Mouse (Mus musculus) hindbrain, embryonic 14.5 days (tissue): ENCODE data around the gene Prss40. TPM values are rescaled to one million over a fixed set of nuclear protein-coding genes. Genes with fewer than 3 reads are reported as not detected.

Experiments
- ATAC-seq: fragments of 200-750 bp; cut with Nextera tagmentation; 2 replicates; pipeline ENCODE4 v1.8.0; 2017; ENCODE audit warnings: moderate number of reproducible peaks, mild to moderate bottlenecking, moderate TSS enrichment, moderate library complexity; ENCODE audit not compliant: low FRiP score
- DNase-seq: peaks from one replicate; pipeline ENCODE4 v3.0.0-alpha.2; 2015; ENCODE audit warnings: low spot score
- H3K27ac ChIP-seq: fragments of 300-500 bp; sonication (generic); 2 replicates; pipeline ENCODE4 v1.5.1; 2014; ENCODE audit warnings: mild to moderate bottlenecking, moderate library complexity
- H3K27me3 ChIP-seq: fragments of 300-500 bp; sonication (generic); 2 replicates; pipeline ENCODE4 v1.6.1; 2014; ENCODE audit warnings: mild to moderate bottlenecking, low read length, mixed read lengths; ENCODE audit not compliant: control insufficient read depth, insufficient read depth
- H3K36me3 ChIP-seq: fragments of 300-500 bp; sonication (generic); replicated peaks from 2 replicates; pipeline ENCODE4 v1.6.1; 2014; ENCODE audit not compliant: control insufficient read depth, insufficient read depth
- H3K4me1 ChIP-seq: fragments of 300-500 bp; sonication (generic); replicated peaks from 2 replicates; pipeline ENCODE4 v1.6.1; 2014; ENCODE audit warnings: antibody characterized with exemption, low read length, mixed read lengths; ENCODE audit not compliant: control insufficient read depth, insufficient read depth
- H3K4me2 ChIP-seq: fragments of 300-500 bp; sonication (generic); replicated peaks from 2 replicates; pipeline ENCODE4 v1.6.1; 2014; ENCODE audit warnings: mild to moderate bottlenecking, moderate library complexity
- H3K4me3 ChIP-seq: fragments of 300-500 bp; sonication (generic); replicated peaks from 2 replicates; pipeline ENCODE4 v1.5.1; 2014; ENCODE audit warnings: mild to moderate bottlenecking, low read length
- H3K9ac ChIP-seq: fragments of 300-500 bp; sonication (generic); 2 replicates; pipeline ENCODE4 v1.6.1; 2014
- H3K9me3 ChIP-seq: fragments of 300-500 bp; sonication (generic); 2 replicates; pipeline ENCODE4 v1.6.1; 2016; ENCODE audit warnings: low read length; ENCODE audit not compliant: control insufficient read depth
- WGBS: fragments of 180-500 bp; shearing (Covaris S2); extraction: QIAGEN DNeasy Blood & Tissue Kit; methylation state at CpG from one replicate; pipeline ENCODE4 v1.1.7; 2014; 5-methylcytosine and 5-hydroxymethylcytosine counted together
- polyA plus RNA-seq: library from polyadenylated mRNA; unstranded; fragments of >200 nt; fragmentation: Nextera tagmentation; extraction: Ambion mirVana; gene quantifications from 2 replicates; pipeline ENCODE4 v1.2.1, GENCODE M21; 2014

Prss40 gene
- polyA plus RNA-seq = not detected in 2 replicates

DNA sequence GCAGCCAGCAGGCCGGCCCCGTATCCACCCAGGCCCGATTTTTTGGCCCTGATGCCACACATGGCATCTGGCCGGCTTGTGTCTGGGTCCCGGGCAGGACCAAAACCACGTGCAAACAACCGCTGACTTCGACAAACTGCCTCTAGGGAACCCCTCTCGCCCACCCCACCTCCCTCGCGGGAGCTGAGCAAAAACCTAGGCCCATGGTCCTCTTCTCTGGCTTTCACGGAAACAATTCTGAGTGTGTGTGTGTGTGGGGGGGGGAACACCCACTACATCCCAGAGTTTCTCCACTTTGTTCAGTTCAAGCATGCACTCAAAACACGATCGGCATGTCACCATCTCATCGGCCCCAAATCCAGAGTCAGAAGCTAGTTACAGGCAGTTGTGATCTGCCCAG, at the start of gene Prss40:
Prss40 (minus strand) TSS at position 101 of the 400 bp plus-strand sequence.
- Histone ChIP-seq H3K4me1 (no peaks in the 10 kb centered on the region), H3K36me3 (no peaks in the 10 kb centered on the region), H3K27ac (no peak within 1 kb of the TSS), H3K9ac (no peak within 1 kb of the TSS), H3K4me2 (no peak within 1 kb of the TSS), H3K9me3 (no peaks in the 10 kb centered on the region), H3K4me3 (no peak within 1 kb of the TSS), H3K27me3 (no peaks in the 10 kb centered on the region)
- no peak for ATAC-seq
- DNase-seq = no peak
- 88% methylated on average over 15 of the region's 15 CpGs for WGBS

DNA sequence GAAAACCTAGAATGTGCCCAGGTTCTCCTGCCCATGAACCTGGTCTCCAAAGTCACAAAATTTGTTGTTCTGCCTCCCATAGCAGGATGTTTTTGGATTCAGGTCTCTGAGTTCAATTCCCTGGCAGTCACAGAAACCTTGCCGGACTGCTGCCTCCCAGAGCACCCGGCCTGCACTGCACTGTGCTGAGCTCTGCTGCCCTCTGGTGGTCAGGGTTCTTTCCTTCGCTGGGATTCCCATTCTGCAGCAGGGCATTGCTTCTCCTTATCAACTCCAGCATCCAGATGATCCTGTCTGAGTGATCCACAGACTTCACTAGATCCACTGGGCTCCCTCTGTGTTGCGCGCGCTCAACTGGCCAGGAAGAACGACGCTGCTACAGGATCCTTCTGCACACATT, 41.6 kb upstream of the Prss40 start:
- DNase-seq (peak; percentile 88), ATAC-seq (peak; percentile 84; the same call in 1 of the 2 replicates)
- WGBS = 12% methylated on average over 8 of the region's 8 CpGs
- no peak overlapping the region for H3K9ac ChIP-seq
- H3K4me2 ChIP-seq = no peak overlapping the region
- no peak overlapping the region for H3K4me3 ChIP-seq
- no peaks in the 10 kb centered on the region for H3K9me3 ChIP-seq
- H3K36me3 ChIP-seq = no peaks in the 10 kb centered on the region
- no peaks in the 10 kb centered on the region for H3K27me3 ChIP-seq
- H3K27ac ChIP-seq = no peak overlapping the region
- no peaks in the 10 kb centered on the region for H3K4me1 ChIP-seq

DNA sequence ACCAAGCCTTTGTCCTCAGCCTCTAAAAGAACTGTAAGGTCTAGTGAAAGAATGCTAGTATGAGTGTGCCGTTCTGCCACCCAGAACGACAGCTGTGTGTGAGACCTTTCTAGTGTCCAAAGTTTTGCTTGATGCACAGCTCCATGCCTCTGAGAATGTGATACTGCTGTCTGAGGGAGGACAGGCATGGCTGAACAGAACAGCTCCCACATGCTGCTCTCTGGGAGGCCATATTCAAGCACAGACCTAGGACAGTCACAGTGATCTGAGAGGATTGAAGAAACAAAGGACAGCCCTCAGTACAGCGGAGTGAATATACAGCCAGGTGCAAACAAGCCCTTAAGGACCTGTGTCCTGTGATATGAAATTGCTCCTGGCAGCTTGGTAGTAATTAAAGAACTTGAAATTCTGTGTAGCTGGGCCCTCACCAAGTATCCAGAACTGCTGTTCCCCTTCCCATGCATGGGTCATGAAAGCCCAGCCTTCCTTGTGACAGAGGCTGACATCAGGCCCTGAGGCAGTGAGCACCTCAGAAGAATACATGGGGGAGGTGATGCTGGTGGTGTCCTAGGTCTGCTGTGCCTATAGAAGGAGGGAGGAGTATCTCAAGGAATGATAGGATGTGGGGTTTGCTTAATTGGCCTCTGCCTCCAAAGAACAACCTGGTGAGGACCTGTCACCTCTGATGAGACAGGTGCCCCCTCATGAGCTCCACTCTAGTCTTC, 40.7 kb upstream of the Prss40 start:
- Histone ChIP-seq H3K27me3 (no peaks in the 10 kb centered on the region), H3K9ac (no peak overlapping the region), H3K4me3 (no peak overlapping the region), H3K4me2 (no peak overlapping the region), H3K4me1 (no peaks in the 10 kb centered on the region), H3K9me3 (no peaks in the 10 kb centered on the region), H3K27ac (no peak overlapping the region), H3K36me3 (no peaks in the 10 kb centered on the region; the same call in 1 of the 2 replicates)
- 84% methylated on average over 3 of the region's 3 CpGs for WGBS
- DNase-seq (no peak), ATAC-seq (no peak)

DNA sequence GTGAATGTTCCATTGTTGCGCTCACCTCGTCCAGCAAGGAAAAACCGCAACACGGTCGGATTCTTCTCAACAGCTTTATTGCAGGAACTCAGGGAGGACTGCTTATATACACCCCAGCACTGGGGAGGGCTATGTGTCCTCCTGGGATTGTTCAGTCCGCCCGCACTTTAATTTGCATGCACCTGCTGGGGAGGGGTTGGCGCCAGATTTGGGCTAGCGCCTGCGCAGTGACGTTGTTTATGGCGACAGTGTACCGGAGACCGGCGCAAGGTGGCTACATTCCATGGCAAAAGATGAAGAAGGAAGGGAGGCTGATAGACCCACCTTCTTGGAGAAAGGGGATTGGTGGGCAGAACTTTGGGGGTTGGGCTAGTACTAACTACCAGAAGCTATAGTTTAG, 39.3 kb upstream of the Prss40 start:
- 0 out of 2 replicates have a peak, but pooled peaks cover 6% of the 10 kb centered on the region for H3K9me3 ChIP-seq
- DNase-seq (no peak), ATAC-seq (no peak)
- no peak overlapping the region for H3K4me3 ChIP-seq
- no peak overlapping the region for H3K9ac ChIP-seq
- H3K27ac ChIP-seq = no peak overlapping the region
- H3K27me3 ChIP-seq = no peaks in the 10 kb centered on the region
- 72% methylated on average over 15 of the region's 15 CpGs for WGBS
- H3K36me3 ChIP-seq = peaks cover 13% of the 10 kb centered on the region
- H3K4me1 ChIP-seq = no peaks in the 10 kb centered on the region
- H3K4me2 ChIP-seq = no peak overlapping the region

DNA sequence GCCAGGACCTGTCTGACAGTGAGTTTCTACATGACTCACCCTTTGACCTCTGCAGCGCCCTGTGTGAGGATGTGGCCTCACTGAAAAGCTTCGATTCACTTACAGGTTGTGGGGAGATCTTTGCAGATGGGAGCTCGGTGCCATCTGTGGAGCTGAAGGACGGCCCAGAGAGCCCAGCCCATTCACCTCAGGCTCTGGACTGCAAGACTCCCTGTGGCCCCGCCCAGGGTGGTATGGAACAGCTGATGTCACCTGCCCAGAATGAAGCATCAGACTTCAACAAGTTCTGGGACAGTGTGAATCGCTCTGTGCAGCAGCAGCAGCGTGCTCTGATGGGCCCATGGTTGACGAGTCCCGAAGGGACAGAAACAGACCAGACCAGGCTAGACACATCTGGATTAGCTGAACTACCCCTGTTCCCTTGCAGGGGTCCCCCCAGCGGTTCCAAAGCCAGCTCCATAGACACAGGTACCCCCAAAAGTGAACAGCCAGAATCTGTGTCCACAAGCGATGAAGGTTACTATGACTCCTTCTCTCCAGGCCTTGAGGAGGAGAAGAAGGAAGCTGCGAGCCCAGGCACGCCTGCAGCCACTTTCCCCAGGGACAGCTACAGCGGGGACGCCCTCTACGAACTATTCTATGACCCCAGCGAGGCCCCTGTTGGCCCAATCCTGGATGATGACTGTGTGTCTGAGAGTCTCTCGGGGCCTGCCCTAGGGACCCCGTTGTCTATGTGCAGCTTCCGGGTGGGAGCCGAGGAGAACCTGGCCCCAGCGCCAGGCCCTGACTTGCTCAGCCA, 26.8 kb upstream of the Prss40 start:
- H3K4me1 ChIP-seq = peaks cover 10% of the 10 kb centered on the region
- no peak overlapping the region for H3K27ac ChIP-seq
- H3K36me3 ChIP-seq = peaks cover 58% of the 10 kb centered on the region
- peaks cover 3% of the 10 kb centered on the region; the same call in 1 of the 2 replicates for H3K27me3 ChIP-seq
- DNase-seq (no peak), ATAC-seq (no peak)
- no peak overlapping the region for H3K4me3 ChIP-seq
- H3K4me2 ChIP-seq = no peak overlapping the region
- 86% methylated on average over 22 of the region's 22 CpGs for WGBS
- no peaks in the 10 kb centered on the region for H3K9me3 ChIP-seq
- H3K9ac ChIP-seq = no peak overlapping the region

DNA sequence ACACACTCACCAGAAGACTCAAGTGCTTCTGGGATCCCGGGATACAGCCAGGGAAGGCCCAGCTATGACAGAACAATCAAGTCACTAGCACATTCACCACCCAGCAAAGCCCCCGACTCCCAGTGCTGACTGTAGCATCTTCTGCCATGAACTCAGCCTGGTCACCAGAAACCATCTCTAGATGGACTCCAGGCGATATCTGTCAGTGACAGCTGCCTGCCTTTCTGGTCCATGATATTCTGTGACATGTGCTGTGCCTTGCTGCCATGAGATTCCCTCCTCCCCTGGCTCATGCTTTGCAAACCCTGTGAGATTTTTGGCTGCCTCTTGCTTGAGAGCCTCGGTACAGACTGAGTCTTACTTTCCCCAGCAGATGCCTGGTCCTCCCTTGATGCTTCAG, 24.0 kb upstream of the Prss40 start:
- Histone ChIP-seq H3K36me3 (peaks cover 37% of the 10 kb centered on the region), H3K4me1 (peaks cover 32% of the 10 kb centered on the region), H3K27me3 (peaks cover 6% of the 10 kb centered on the region; the same call in 1 of the 2 replicates), H3K4me2 (no peak overlapping the region), H3K27ac (no peak overlapping the region), H3K9ac (no peak overlapping the region), H3K9me3 (no peaks in the 10 kb centered on the region), H3K4me3 (no peak overlapping the region)
- 78% methylated on average over 4 of the region's 4 CpGs for WGBS
- DNase-seq (no peak), ATAC-seq (no peak)

DNA sequence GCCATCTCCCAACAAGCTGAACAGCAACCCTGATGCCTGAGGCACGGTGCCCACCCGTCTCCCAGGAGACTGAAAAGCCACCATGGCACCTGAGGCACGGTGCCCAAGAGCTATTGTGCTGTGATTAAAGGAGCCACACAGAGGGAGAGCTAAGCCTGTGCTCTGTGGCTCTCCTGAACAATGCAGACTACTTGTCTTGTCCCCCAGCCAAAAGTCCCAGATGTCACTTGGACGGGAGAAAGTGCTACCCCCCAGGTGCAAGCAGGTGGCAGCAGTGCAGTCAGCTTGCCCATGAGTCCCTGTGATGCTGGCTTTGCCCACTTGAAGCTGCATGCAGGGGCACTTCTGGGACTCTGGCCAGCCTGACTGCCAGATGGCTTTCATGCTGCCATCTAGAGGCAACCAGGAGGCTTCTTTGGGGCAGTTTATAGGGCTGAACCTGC, 23.1 kb upstream of the Prss40 start:
- H3K4me1 ChIP-seq = peaks cover 32% of the 10 kb centered on the region
- no peak overlapping the region for H3K4me2 ChIP-seq
- H3K27ac ChIP-seq = no peak overlapping the region
- no peak overlapping the region for H3K4me3 ChIP-seq
- ATAC-seq = peak; percentile 83
- whole genome bisulfite sequencing = 8% methylated on average over 4 of the region's 4 CpGs
- H3K9ac ChIP-seq = no peak overlapping the region
- H3K36me3 ChIP-seq = peaks cover 28% of the 10 kb centered on the region
- peak; percentile 79 for DNase-seq
- no peaks in the 10 kb centered on the region for H3K9me3 ChIP-seq
- peaks cover 6% of the 10 kb centered on the region; the same call in 1 of the 2 replicates for H3K27me3 ChIP-seq

DNA sequence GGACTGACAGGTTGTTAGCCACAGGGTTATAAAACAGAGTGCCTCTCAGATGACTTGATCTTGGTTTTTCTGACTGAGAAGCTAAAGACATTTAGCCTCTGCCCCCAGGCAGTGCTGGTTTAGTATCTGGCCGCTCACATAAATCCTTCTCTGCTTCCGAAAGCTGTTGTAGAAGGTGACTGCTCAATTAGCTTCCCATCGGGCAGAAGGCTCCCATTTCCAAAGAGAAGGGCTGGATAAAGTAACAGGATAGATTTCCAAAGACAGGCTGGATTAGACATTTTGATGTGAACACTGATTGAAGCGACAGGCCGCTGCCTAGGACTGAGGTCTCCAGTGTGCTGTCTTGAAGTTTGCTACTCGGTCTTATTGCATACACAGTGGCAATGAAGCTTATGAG, 21.5 kb upstream of the Prss40 start:
- H3K4me3 ChIP-seq = no peak overlapping the region
- no peak for ATAC-seq
- H3K9ac ChIP-seq = no peak overlapping the region
- H3K36me3 ChIP-seq = peaks cover 12% of the 10 kb centered on the region
- no peak overlapping the region for H3K27ac ChIP-seq
- peak overlapping the region; percentile 23; the same call in 1 of the 2 replicates for H3K4me2 ChIP-seq
- no peaks in the 10 kb centered on the region for H3K9me3 ChIP-seq
- peaks cover 6% of the 10 kb centered on the region; the same call in 1 of the 2 replicates for H3K27me3 ChIP-seq
- no peak for DNase-seq
- 76% methylated on average over 6 of the region's 6 CpGs for whole genome bisulfite sequencing
- H3K4me1 ChIP-seq = peaks cover 32% of the 10 kb centered on the region

DNA sequence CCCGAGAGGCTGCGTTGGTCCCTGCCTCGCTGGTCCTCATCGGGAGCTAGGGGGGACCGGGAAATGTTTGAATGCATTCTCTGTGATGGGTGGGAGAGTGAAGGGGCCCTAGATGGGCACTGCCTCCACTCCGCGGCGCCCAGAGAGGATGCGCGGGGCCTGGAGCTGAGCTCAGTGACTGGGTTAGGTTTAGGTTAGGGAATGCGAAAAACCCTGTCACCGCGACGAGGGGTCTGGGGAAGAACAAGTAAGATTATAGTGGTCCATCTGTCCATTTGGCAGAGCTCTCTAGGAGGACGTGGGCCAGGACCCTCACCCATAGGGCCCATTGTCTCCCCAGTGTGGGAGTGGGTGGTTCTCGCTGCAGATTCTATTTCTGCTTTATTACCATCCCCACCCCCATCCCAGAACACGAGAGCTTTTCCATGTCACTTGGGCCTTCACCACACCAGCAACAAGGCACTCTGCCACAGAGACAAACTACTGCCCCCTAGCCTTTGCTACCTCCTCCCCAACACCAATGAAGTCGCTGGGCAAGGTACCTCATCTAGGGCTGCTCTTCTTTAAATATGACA, 19.1 kb upstream of the Prss40 start:
- H3K9ac ChIP-seq = peak overlapping the region; percentile 79
- WGBS = 1% methylated on average over 18 of the region's 18 CpGs

More for the DNA sequence above, 19.1 kb upstream of the Prss40 start:
- Histone ChIP-seq H3K4me2 (peak overlapping the region; percentile 77), H3K4me3 (peak overlapping the region; percentile 53), H3K36me3 (no peaks in the 10 kb centered on the region), H3K27me3 (peaks cover 7% of the 10 kb centered on the region), H3K27ac (peak overlapping the region; percentile 91), H3K4me1 (peaks cover 32% of the 10 kb centered on the region), H3K9me3 (no peaks in the 10 kb centered on the region)
- DNase-seq = peak; percentile 36
- ATAC-seq = peak; percentile 66
